Mouse (Mus musculus): Measurements from ENCODE around the gene Srgap2.

GRCm38 (mm10) chr1:131276831-131277230 is 250.3 kb downstream of the Srgap2 start:
- no peak for TF ChIP-seq CTCF (IDR thresholded peaks at IDR 0.05; ENCODE audit: low read depth, low read length)
- no peak for TF ChIP-seq EP300 (IDR thresholded peaks at IDR 0.05; ENCODE audit: insufficient read depth, low read depth, low read length)
- TF ChIP-seq POLR2A (IDR thresholded peaks at IDR 0.05; ENCODE audit: insufficient read depth, low read length): no peak

All from ES-Bruce4 (cell line).